Mouse (Mus musculus): ENCODE measurements around the gene Vwa3a. TPM values are rescaled to one million over a fixed set of nuclear protein-coding genes. Genes with fewer than 3 reads are reported as not detected.
"Not testable (repeated sequence)": the region's sequence is repeated elsewhere in the genome, so short reads cannot be mapped to it uniquely, and the experiment has no call there.

Vwa3a gene
- polyA plus RNA-seq (2016; fragmentation: Nextera tagmentation; extraction: Ambion mirVana): 0.11 and 0.41 TPM in 2 replicates

DNA sequence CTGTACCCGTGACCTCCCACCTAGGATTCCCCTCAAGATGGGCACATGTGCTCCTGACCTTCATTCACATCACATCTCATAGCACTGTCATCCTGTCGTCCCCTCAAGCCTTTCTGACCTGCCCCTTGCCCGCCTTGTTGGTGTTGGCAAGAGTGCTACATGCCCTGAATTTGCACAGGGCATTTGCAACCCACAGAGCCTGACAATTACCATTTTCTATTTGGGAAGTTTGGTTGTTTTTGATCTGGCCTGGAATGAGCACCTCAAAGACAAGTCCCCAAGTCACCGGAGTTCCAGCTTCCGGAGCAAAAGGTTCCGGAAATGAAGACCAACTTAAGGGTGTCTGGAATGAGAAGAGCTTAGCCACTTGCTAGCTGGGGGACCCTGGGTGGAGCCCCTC is at the start of gene Vwa3a:
Vwa3a (plus strand) TSS at position 301 of the 400 bp plus-strand sequence.
- Histone ChIP-seq H3K4me3 (no peak within 1 kb of the TSS), H3K27ac (no peak within 1 kb of the TSS; the same call in 1 of the 2 replicates)

DNA sequence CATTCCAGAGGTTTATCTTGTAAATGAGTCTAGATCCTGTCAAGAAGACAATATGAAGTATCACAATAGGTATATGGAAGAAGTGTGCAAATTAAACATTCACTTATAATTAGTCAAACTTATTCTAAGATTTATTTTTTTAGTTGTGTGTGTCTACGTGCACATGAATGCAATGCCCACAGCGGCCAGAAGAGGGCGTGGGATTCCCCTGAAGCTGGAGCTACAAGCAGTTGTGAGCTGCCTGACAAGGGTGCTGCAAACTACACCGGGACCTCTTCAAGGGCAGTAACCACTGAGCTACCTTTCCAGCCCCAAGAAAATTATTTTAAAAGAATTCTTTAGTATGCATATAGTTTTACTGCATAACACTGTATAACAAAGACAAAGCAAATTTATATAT is 48.5 kb upstream of the Vwa3a start:
- 70% methylated on average over 4 of the region's 4 CpGs for WGBS
- Histone ChIP-seq H3K27me3 (ENCODE audit: poor library complexity, severe bottlenecking) (no peaks in the 10 kb centered on the region), H3K9me3 (no peaks in the 10 kb centered on the region), H3K4me1 (peaks cover 10% of the 10 kb centered on the region), H3K4me3 (no peak overlapping the region), H3K36me3 (replicated peaks) (peaks cover 24% of the 10 kb centered on the region), H3K27ac (no peak overlapping the region)
- no peak for DNase-seq (ENCODE audit: extremely low spot score, low spot score)

More for the DNA sequence above, at the start of gene Vwa3a:
- Histone ChIP-seq H3K27me3 (ENCODE audit: poor library complexity, severe bottlenecking) (peaks cover 5% of the 10 kb centered on the region; the same call in 1 of the 2 replicates), H3K9me3 (no peaks in the 10 kb centered on the region), H3K4me1 (peaks cover 27% of the 10 kb centered on the region), H3K36me3 (replicated peaks) (peaks cover 11% of the 10 kb centered on the region)
- 81% methylated on average over 6 of the region's 6 CpGs for WGBS
- no peak for DNase-seq (ENCODE audit: extremely low spot score, low spot score)

DNA sequence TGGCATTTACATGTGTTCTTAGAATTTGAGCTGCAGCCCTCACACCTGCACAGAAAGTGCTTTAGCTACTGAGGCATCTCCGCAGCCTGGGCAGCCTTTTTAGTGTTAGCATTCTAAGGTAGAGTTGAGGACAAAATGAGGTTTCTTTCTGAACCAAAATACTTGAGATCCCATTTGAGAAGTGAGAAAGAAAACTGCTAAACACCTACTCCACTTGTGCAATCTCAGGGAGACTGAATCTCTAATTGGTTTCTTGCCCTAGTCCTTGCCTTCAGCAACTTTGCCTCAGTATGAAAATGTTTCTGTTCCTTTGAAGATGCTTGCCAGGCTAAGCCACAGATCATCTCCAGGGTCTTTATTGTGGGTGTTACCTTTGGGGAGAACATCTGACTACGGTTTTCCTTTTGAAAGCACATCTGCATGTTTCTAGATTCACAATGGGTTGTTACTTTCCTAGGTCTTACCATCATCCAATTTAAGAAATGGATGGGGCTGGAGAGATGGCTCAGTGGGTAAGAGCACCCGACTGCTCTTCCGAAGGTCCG is 45.2 kb upstream of the Vwa3a start:
- Histone ChIP-seq H3K4me1 (peaks cover 13% of the 10 kb centered on the region), H3K27me3 (ENCODE audit: poor library complexity, severe bottlenecking) (no peaks in the 10 kb centered on the region), H3K4me3 (no peak overlapping the region), H3K9me3 (no peaks in the 10 kb centered on the region), H3K36me3 (replicated peaks) (peaks cover 35% of the 10 kb centered on the region), H3K27ac (no peak overlapping the region)
- no peak for DNase-seq (ENCODE audit: extremely low spot score, low spot score)
- 93% methylated on average over 5 of the region's 5 CpGs for WGBS

DNA sequence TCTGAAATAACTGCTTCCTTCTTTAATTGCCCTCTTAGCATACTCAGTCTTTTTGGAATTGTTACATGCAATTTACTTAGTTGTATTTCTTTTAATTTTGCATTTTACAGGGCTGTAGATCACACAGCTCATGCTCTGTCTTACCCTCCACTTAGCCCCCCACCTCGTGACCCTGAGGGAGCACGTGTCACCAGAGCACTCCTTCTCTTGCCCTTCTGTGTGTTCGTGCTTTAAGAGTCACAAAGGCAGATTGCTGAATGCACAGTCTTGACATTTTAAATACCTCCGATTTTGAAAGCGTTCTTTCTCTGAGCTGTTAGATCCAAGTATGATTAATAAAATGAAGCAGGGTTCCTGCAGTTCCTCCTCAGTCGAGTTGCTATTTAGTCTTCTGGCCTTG is 43.9 kb upstream of the Vwa3a start:
- DNase-seq (ENCODE audit: extremely low spot score, low spot score): no peak
- Histone ChIP-seq H3K4me3 (no peak overlapping the region), H3K27ac (no peak overlapping the region), H3K4me1 (peaks cover 16% of the 10 kb centered on the region), H3K9me3 (no peaks in the 10 kb centered on the region), H3K36me3 (replicated peaks) (peaks cover 32% of the 10 kb centered on the region), H3K27me3 (ENCODE audit: poor library complexity, severe bottlenecking) (no peaks in the 10 kb centered on the region)
- 42% methylated on average over 6 of the region's 6 CpGs for WGBS

DNA sequence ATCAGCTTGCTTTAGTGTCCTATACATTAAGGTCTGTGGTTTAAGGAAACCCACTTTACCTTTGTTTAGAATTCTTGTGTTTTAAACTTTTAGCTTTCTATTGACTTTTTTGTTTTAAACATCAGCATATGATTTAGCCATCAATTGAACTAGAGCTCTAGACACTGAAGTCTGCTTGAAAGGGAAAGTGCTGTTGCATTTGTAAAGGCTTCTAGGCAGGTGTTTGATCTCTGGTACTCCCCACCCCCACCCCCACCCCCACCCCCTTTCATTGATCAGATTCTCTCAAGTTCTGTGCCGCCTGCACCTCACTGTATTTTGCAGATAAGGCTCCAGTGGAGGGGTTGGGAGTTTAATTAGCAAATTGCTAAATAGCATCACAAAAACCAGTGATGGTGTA is 43.5 kb upstream of the Vwa3a start:
- Histone ChIP-seq H3K4me1 (peaks cover 16% of the 10 kb centered on the region), H3K4me3 (no peak overlapping the region), H3K36me3 (replicated peaks) (peaks cover 27% of the 10 kb centered on the region), H3K9me3 (no peaks in the 10 kb centered on the region), H3K27me3 (ENCODE audit: poor library complexity, severe bottlenecking) (no peaks in the 10 kb centered on the region), H3K27ac (no peak overlapping the region)
- WGBS: 62% methylated on average over 1 of the region's 1 CpGs
- no peak for DNase-seq (ENCODE audit: extremely low spot score, low spot score)

DNA sequence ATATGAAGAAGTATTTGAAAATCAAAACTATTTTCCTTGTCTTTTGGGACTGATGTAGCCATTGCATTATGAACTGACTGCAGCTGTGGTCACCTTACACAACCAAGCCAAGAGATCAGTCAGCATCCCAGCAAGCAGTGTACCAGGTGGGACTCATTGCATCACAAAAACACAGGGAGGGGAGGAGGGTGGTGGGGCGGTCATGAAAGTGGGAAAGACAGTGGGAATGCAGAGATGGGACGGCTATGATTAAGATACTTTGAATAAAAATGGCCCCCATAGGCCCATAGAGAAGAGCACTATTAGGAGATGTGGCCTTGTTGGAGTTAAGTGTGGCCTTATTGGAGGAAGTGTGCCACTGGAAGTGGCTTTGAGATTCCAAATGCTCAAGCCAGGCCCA is 42.8 kb upstream of the Vwa3a start:
- Histone ChIP-seq H3K27ac (no peak overlapping the region), H3K9me3 (no peaks in the 10 kb centered on the region), H3K36me3 (replicated peaks) (peaks cover 20% of the 10 kb centered on the region), H3K4me3 (no peak overlapping the region), H3K4me1 (peaks cover 16% of the 10 kb centered on the region), H3K27me3 (ENCODE audit: poor library complexity, severe bottlenecking) (no peaks in the 10 kb centered on the region)
- no peak for DNase-seq (ENCODE audit: extremely low spot score, low spot score)
- 92% methylated on average over 2 of the region's 2 CpGs for WGBS

DNA sequence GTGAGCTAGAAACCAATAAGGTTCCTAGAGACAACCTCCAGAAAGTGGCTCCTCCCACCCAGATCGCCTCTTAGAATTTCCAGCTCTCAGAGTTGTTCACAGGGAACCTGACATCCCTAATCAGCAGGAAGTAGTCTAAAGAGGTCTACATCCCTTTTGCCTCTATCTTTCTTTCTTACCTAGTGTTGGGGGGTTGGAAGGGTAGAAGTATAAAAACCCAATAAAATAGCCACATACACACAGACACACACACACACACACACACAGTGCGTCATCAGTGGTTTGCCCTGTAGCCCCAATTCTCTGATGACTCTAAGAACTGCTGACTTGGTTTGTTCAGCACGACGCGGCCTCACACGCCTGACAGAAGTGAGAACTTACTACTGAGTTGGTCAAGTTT is 39.5 kb upstream of the Vwa3a start:
- Histone ChIP-seq H3K9me3 (no peaks in the 10 kb centered on the region), H3K4me3 (no peak overlapping the region), H3K27ac (no peak overlapping the region), H3K27me3 (ENCODE audit: poor library complexity, severe bottlenecking) (no peaks in the 10 kb centered on the region), H3K36me3 (replicated peaks) (peaks cover 10% of the 10 kb centered on the region), H3K4me1 (peaks cover 16% of the 10 kb centered on the region)
- DNase-seq (ENCODE audit: extremely low spot score, low spot score): peak; percentile 5
- 93% methylated on average over 6 of the region's 6 CpGs for WGBS

DNA sequence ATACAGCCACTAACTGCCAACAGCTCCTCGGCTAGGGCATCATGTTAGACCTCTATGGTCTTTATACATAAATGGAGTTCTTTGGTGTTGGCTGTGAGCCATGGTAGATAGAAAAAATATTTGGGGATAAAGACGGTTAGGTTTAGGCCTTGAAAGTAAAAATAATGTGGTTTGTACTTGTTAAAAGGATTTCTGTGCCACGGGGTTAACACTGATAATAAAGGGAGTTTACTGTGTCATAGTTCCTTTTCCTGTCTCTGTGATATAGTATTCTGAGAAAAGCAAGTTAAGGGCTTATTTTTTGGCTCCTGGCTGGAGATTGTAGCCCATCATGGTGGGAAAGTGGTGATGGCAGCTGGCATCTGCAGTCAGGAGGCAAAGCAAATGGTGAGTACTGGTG is 35.2 kb upstream of the Vwa3a start:
- no peak for DNase-seq (ENCODE audit: extremely low spot score, low spot score)
- no peaks in the 10 kb centered on the region for H3K36me3 ChIP-seq (replicated peaks)
- H3K4me1 ChIP-seq: peaks cover 3% of the 10 kb centered on the region; the same call in 1 of the 2 replicates
- H3K4me3 ChIP-seq: no peak overlapping the region
- 89% methylated on average over 3 of the region's 3 CpGs for WGBS
- no peaks in the 10 kb centered on the region for H3K27me3 ChIP-seq (ENCODE audit: poor library complexity, severe bottlenecking)
- H3K27ac ChIP-seq: no peak overlapping the region
- H3K9me3 ChIP-seq: no peaks in the 10 kb centered on the region

DNA sequence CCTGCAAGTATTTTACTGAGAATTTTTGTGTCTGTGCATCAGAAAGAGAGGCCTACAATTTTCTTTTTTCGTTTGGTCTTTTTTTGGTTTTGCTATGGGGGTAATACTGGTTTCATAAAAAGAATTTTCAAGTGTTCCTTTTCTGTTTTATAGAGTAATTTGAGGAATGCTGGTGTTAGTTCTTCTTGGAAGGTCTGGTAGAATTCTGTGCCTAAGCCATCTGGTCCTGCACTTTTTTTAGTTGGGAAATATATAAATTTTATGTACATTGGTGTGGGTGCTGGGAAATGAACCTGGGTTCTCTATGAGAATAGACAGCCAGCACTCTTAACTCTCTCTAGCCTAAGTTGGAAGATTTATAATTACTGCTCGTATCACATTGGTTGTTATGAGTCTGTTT is 27.0 kb upstream of the Vwa3a start:
- no peak for DNase-seq (ENCODE audit: extremely low spot score, low spot score)
- Histone ChIP-seq H3K36me3 (replicated peaks) (peaks cover 16% of the 10 kb centered on the region), H3K4me3 (no peak overlapping the region), H3K4me1 (no peaks in the 10 kb centered on the region), H3K9me3 (peaks cover 6% of the 10 kb centered on the region; the same call in 1 of the 2 replicates), H3K27me3 (ENCODE audit: poor library complexity, severe bottlenecking) (no peaks in the 10 kb centered on the region), H3K27ac (no peak overlapping the region)
- WGBS: 91% methylated on average over 2 of the region's 2 CpGs

DNA sequence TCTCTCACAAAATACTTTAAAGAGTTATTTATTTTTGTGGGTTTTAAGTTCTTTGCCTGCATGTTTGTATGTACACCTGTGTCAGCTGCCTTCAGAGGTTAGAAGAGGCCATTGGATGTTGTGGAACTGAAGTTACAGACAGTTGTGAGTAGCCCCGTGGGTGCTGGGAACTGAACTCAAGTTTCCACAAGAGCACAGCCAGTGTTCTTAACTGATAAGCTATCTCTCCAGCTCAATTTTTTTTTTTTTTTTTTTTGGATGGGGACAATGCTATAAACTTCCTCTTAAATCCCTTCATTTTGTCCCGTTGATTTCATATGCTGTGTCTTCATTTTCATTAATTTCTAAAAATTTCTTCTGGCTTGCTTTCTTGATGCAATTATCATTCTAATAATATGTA is 25.9 kb upstream of the Vwa3a start:
- Histone ChIP-seq H3K4me3 (no peak overlapping the region), H3K36me3 (replicated peaks) (peaks cover 16% of the 10 kb centered on the region), H3K4me1 (peaks cover 5% of the 10 kb centered on the region; the same call in 1 of the 2 replicates), H3K9me3 (peaks cover 6% of the 10 kb centered on the region; the same call in 1 of the 2 replicates), H3K27me3 (ENCODE audit: poor library complexity, severe bottlenecking) (no peaks in the 10 kb centered on the region), H3K27ac (no peak overlapping the region)
- 91% methylated on average over 2 of the region's 2 CpGs for WGBS
- no peak for DNase-seq (ENCODE audit: extremely low spot score, low spot score)

DNA sequence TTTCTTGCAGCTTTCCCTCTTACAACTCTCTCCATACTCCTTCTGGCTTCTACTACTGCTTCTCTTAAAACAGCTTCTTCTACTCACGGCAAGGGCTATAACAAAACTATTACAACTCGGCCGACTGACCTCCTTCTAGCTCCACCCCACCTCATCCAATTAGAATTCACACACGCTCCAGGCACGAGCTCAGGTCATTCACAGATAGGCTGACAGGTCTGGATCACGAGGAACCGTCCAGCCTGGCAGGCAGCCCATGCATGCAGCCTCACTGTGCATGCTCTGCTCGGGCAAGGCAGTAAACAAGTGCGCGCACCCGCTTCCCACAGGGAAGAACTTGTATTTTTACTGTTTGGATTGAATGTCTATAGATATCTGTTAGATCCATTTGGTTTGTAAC is 25.2 kb upstream of the Vwa3a start:
- H3K4me3 ChIP-seq; H3K4me1 ChIP-seq; H3K27ac ChIP-seq; DNase-seq (ENCODE audit: extremely low spot score, low spot score); H3K27me3 ChIP-seq (ENCODE audit: poor library complexity, severe bottlenecking); H3K9me3 ChIP-seq: not testable (repeated sequence)
- 89% methylated on average over 11 of the region's 11 CpGs for WGBS
- peaks cover 16% of the 10 kb centered on the region for H3K36me3 ChIP-seq (replicated peaks)

DNA sequence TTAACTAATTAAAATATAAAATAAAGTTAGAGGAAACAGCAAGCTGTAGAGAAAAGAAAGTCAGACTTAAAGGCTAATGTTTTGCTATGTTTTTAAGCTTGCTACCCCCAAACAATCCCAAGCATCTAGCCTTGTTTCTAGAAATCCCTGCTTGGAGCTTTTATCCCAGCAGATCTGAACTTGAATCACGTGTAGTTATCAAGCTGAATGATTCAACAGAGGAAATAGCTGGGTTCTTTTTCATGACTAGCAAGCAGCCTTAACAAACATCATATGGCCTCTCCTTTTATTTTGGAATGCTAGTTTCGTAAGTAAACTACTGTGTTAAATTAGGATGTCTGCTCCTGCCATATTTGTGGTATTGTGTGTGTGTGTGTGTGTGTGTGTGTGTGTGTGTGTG is 21.9 kb upstream of the Vwa3a start:
- Histone ChIP-seq H3K4me1 (peaks cover 6% of the 10 kb centered on the region), H3K27ac (no peak overlapping the region), H3K4me3 (no peak overlapping the region), H3K9me3 (peaks cover 6% of the 10 kb centered on the region; the same call in 1 of the 2 replicates), H3K36me3 (replicated peaks) (peaks cover 27% of the 10 kb centered on the region), H3K27me3 (ENCODE audit: poor library complexity, severe bottlenecking) (no peaks in the 10 kb centered on the region)
- no peak for DNase-seq (ENCODE audit: extremely low spot score, low spot score)
- WGBS: 86% methylated on average over 2 of the region's 2 CpGs

DNA sequence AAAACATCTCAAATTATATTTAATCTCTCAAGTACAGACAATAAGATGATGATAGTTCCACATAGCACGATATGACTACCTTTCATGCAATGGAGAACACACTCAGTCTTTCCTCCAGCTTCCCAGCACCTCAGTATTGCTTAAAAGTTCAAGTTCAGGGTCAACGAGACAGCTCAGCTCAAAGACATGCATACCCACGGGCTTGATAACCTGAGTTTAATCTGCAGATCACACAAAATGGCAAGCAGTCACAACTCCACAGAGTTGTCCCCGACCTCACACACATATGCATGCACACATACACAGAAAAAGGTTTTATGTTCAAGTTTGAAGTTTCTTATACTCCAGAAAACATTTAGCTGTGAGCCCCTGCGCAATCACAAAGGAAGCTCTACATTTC is 18.1 kb upstream of the Vwa3a start:
- WGBS: 91% methylated on average over 5 of the region's 5 CpGs
- H3K36me3 ChIP-seq (replicated peaks): peaks cover 21% of the 10 kb centered on the region
- no peak overlapping the region for H3K27ac ChIP-seq
- DNase-seq (ENCODE audit: extremely low spot score, low spot score): no peak
- no peak overlapping the region for H3K4me3 ChIP-seq
- no peaks in the 10 kb centered on the region for H3K9me3 ChIP-seq
- H3K4me1 ChIP-seq: peaks cover 22% of the 10 kb centered on the region
- H3K27me3 ChIP-seq (ENCODE audit: poor library complexity, severe bottlenecking): no peaks in the 10 kb centered on the region

DNA sequence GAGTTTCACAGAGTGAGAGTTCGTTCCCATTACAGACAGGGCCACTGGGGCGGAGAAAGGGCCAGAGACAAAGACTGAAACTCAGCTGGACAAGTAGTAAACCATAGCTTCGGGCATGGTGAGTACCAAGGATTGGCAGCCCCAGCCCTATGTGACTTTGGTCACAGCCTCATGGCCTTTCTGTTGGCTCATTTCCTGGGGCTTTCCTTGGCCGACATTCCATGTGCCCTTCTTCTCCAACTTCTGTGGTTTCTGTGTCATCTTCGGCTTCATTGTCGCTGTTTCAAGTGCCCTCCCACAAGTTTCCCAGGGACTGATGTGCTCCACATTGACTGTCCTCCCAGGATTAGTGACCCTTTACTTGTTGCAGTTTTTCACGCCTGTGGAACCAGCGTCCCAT is 17.7 kb upstream of the Vwa3a start:
- Histone ChIP-seq H3K27me3 (ENCODE audit: poor library complexity, severe bottlenecking) (no peaks in the 10 kb centered on the region), H3K9me3 (no peaks in the 10 kb centered on the region), H3K36me3 (replicated peaks) (peaks cover 25% of the 10 kb centered on the region), H3K4me1 (peaks cover 22% of the 10 kb centered on the region), H3K4me3 (no peak overlapping the region), H3K27ac (no peak overlapping the region)
- no peak for DNase-seq (ENCODE audit: extremely low spot score, low spot score)
- WGBS: 88% methylated on average over 8 of the region's 8 CpGs
